Mouse (Mus musculus) ES-Bruce4 (cell line): ENCODE data around the gene Tob2. TPM values are rescaled to one million over a fixed set of nuclear protein-coding genes. Genes with fewer than 3 reads are reported as not detected.

ENCODE experiments used
- H3K27ac ChIP-seq: 2 replicates; pipeline ENCODE4 v1.5.1; 2012; ENCODE audit warnings: low read length, inconsistent platforms; ENCODE audit not compliant: insufficient read depth
- H3K27me3 ChIP-seq: 2 replicates; pipeline ENCODE4 v1.6.1; 2012; ENCODE audit warnings: mild to moderate bottlenecking, low read length, inconsistent platforms; ENCODE audit not compliant: control insufficient read depth, poor library complexity, insufficient read depth, severe bottlenecking
- H3K36me3 ChIP-seq: 2 replicates; pipeline ENCODE4 v1.6.1; 2012; ENCODE audit warnings: inconsistent platforms, mild to moderate bottlenecking, low read length, moderate library complexity; ENCODE audit not compliant: control insufficient read depth, poor library complexity, insufficient read depth, severe bottlenecking
- H3K4me1 ChIP-seq: one replicate; pipeline ENCODE4 v1.8.1; 2011; ENCODE audit warnings: low read length; ENCODE audit not compliant: control insufficient read depth, insufficient read depth
- H3K4me3 ChIP-seq: 2 replicates; pipeline ENCODE4 v1.5.1; 2011; ENCODE audit warnings: low read depth, mild to moderate bottlenecking, low read length
- H3K9ac ChIP-seq: 2 replicates; pipeline ENCODE4 v1.6.1; 2012; ENCODE audit warnings: low read depth, mild to moderate bottlenecking, inconsistent platforms; ENCODE audit not compliant: poor library complexity, severe bottlenecking
- H3K9me3 ChIP-seq: replicated peaks from 2 replicates; pipeline ENCODE4 v1.6.1; 2012; ENCODE audit warnings: mild to moderate bottlenecking, low read length, inconsistent platforms; ENCODE audit not compliant: control insufficient read depth, poor library complexity, insufficient read depth, severe bottlenecking
- CTCF ChIP-seq: IDR thresholded peaks from one replicate; pipeline ENCODE4 v1.8.1; 2011; ENCODE audit warnings: low read depth, low read length
- EP300 ChIP-seq: IDR thresholded peaks from 2 replicates; pipeline ENCODE4 v1.6.1; 2011; ENCODE audit warnings: low read depth, low read length; ENCODE audit not compliant: insufficient read depth
- POLR2A ChIP-seq: IDR thresholded peaks from one replicate; pipeline ENCODE4 v1.8.1; 2011; ENCODE audit warnings: low read length; ENCODE audit not compliant: insufficient read depth
- polyA plus RNA-seq: library from polyadenylated mRNA; stranded (reverse); fragments of >200 nt; gene quantifications from 2 replicates; pipeline ENCODE4 v1.2.4, GENCODE M21; 2011; ENCODE audit warnings: low read depth; ENCODE audit not compliant: missing spikeins, insufficient read depth, insufficient read length

Gene Tob2
- polyA plus RNA-seq, 1 experiment: 10.7 TPM

- peaks cover 7% of the 10 kb centered on the region for H3K4me1 ChIP-seq
- H3K36me3 ChIP-seq: peaks cover 5% of the 10 kb centered on the region; the same call in 1 of the 2 replicates
- H3K9ac ChIP-seq: no peak overlapping the region
- H3K27me3 ChIP-seq: no peaks in the 10 kb centered on the region
- no peaks in the 10 kb centered on the region for H3K9me3 ChIP-seq
- H3K27ac ChIP-seq: no peak overlapping the region; the same call in 1 of the 2 replicates
- no peak for TF ChIP-seq CTCF
- TF ChIP-seq EP300: no peak
- no peak for TF ChIP-seq POLR2A
- H3K4me3 ChIP-seq: no peak overlapping the region
Observed at GRCm38 (mm10) chr15:81845724-81846123, 12.9 kb downstream of the Tob2 start.

GRCm38 (mm10) chr15:81845033-81845625 is 13.5 kb downstream of the Tob2 start:
- no peaks in the 10 kb centered on the region for H3K9me3 ChIP-seq
- TF ChIP-seq EP300 (no peak), POLR2A (no peak), CTCF (no peak)
- H3K36me3 ChIP-seq: peaks cover under 1% of the 10 kb centered on the region; the same call in 1 of the 2 replicates
- H3K27ac ChIP-seq: no peak overlapping the region
- H3K4me1 ChIP-seq: peaks cover 7% of the 10 kb centered on the region
- H3K4me3 ChIP-seq: no peak overlapping the region
- no peak overlapping the region for H3K9ac ChIP-seq
- H3K27me3 ChIP-seq: no peaks in the 10 kb centered on the region

GRCm38 (mm10) chr15:81842275-81842674 is 16.3 kb downstream of the Tob2 start:
- H3K4me1 ChIP-seq: peaks cover 5% of the 10 kb centered on the region
- no peak overlapping the region for H3K9ac ChIP-seq
- H3K36me3 ChIP-seq: no peaks in the 10 kb centered on the region
- H3K4me3 ChIP-seq: no peak overlapping the region
- TF ChIP-seq POLR2A: no peak
- TF ChIP-seq EP300: no peak
- no peak for TF ChIP-seq CTCF
- no peaks in the 10 kb centered on the region for H3K27me3 ChIP-seq
- H3K27ac ChIP-seq: no peak overlapping the region
- H3K9me3 ChIP-seq: no peaks in the 10 kb centered on the region

GRCm38 (mm10) chr15:81840306-81840705 is 18.3 kb downstream of the Tob2 start:
- TF ChIP-seq EP300: no peak
- no peak for TF ChIP-seq CTCF
- TF ChIP-seq POLR2A: no peak
- H3K36me3 ChIP-seq: no peaks in the 10 kb centered on the region
- no peak overlapping the region for H3K27ac ChIP-seq
- H3K9me3 ChIP-seq: no peaks in the 10 kb centered on the region
- peaks cover 2% of the 10 kb centered on the region for H3K4me1 ChIP-seq
- H3K27me3 ChIP-seq: no peaks in the 10 kb centered on the region
- H3K9ac ChIP-seq: no peak overlapping the region
- no peak overlapping the region for H3K4me3 ChIP-seq

GRCm38 (mm10) chr15:81839634-81840033 is 19.0 kb downstream of the Tob2 start:
- Histone ChIP-seq H3K4me1 (no peaks in the 10 kb centered on the region), H3K27ac (no peak overlapping the region), H3K9me3 (no peaks in the 10 kb centered on the region), H3K36me3 (no peaks in the 10 kb centered on the region), H3K4me3 (no peak overlapping the region), H3K27me3 (no peaks in the 10 kb centered on the region), H3K9ac (no peak overlapping the region)
- no peak for TF ChIP-seq POLR2A
- no peak for TF ChIP-seq CTCF
- no peak for TF ChIP-seq EP300

- Histone ChIP-seq H3K9ac (0 out of 2 replicates have a peak overlapping the region, but pooled peaks have one; percentile 4), H3K27me3 (no peaks in the 10 kb centered on the region), H3K4me3 (peak overlapping the region; percentile 51; the same call in 1 of the 2 replicates), H3K4me1 (no peaks in the 10 kb centered on the region), H3K9me3 (no peaks in the 10 kb centered on the region), H3K27ac (no peak overlapping the region), H3K36me3 (no peaks in the 10 kb centered on the region)
- TF ChIP-seq EP300: no peak
- no peak for TF ChIP-seq POLR2A
- no peak for TF ChIP-seq CTCF
Observed at GRCm38 (mm10) chr15:81838554-81839235, 19.9 kb downstream of the Tob2 start.
